Mouse (Mus musculus) 3134 (cell line): ENCODE data around the gene Ptprt.
"Not testable (repeated sequence)": the region's sequence is repeated elsewhere in the genome, so short reads cannot be mapped to it uniquely, and the experiment has no call there.

Experiments used
- DNase-seq: peaks from one replicate; pipeline ENCODE4 v3.0.0-alpha.2; 2011; ENCODE audit warnings: low spot score; ENCODE audit not compliant: insufficient read length; ENCODE audit errors: extremely low read depth

Gene Ptprt

DNA sequence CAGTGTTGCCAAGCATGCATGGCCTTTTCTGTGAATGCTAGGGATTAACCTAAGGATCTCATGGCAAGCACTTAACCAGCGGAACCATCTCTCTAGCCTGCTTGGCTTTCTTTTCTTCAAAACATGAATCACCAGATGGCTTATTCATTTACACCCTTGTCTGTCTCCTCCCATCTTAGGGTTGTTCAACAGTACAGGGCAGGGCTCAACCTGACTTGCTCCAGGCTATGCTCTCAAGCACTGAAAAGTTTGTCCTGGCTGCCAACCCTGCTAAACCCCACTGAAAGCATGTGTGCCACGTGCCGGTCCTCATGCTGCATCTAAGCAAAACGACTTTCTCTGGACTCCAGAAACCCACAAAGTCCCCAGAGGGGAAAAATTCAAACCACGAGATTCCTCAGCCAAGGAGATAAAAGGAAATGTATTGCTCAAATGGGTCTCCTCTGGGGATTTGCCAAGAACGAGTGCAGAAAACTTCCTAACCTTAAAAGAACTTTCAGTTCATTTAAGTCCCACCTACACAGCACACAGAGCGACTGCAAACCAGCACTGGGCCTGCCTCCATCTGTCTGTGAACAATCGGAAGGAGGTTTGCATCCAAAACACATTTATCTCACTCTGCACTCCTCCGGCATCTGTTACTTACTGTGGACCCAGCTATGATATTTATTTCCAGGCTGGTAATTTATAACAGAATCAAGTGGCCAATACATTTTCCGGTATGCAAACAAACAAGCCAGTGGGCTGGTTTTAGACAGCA lies 1090.5 kb downstream of the Ptprt start:
- peak; percentile 9 for DNase-seq

DNA sequence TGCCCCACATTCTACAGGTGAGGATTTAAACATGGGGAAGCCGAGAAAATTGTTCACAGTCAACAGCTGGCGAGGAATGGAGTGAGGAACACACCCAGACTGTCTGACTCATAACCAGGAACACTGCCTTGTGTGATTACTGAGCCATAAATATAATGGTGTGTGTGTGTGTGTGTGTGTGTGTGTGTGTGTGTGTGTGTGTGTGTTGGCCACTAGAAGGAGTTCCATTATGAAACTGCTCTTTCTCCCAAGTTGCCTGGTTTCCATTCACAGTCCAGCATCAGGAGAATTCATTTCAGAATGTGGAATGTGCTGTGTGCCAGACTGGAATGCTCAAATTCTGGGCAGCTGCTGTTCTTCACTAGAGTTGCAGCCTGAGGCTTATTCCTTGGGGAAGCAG lies 1099.4 kb downstream of the Ptprt start:
- no peak for DNase-seq

DNA sequence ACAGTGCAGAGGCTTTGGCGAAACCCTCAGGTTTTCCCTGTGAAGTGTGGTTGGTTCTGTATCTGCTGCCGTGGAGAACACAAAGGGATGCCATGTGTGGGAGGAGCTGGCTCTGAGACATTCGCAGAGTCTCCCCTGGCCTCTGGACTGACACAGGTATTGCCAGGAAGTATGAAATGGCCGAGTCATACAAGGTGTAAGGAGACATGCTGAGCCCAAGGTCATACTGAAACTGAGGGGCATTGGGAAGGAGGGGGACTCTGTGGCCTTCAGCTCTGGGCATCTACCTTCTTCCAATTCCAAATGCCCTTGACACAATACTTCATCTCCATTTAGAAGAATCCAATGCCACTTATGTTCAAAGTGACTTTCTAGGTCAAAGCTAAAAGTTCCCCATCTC lies 1103.1 kb downstream of the Ptprt start:
- no peak for DNase-seq

DNA sequence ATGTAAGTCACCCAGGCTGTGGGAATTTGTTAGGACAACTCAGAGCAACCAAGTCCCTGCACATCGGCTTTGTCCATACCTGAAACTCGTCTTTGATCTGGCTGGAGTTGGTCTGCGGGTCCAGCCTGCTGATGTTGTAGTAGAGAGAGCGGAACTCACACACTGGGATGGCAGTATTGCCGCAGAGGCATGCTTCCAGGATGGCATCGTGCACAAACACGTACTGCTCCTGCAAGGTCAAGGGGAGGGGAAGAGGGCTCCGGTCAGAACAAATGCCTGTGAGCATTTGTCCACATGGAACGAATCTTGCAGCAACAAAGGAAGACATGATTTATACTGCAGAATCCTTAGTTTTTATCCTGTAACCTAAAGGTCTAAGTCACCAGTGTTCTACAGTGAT lies 1107.3 kb downstream of the Ptprt start:
- no peak for DNase-seq

DNA sequence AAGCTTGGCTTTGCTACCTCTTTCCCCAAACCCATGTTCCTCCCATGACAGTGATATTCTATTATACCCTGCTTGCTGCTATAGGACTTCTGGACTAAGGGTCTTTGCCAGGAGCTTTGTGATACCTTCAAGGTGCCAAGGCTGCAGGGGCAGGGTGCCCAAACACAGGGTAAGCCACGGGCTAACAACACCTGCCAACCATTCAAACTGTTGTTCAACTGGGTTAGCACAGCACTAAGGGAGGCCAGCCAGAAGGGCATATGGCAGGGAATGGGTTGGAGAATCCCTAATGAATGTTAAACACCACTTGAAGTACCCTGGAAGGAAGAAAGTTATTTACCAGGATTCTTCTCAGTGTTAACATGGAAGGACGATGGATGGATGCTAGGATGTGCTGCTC lies 1108.9 kb downstream of the Ptprt start:
- DNase-seq: no peak

DNA sequence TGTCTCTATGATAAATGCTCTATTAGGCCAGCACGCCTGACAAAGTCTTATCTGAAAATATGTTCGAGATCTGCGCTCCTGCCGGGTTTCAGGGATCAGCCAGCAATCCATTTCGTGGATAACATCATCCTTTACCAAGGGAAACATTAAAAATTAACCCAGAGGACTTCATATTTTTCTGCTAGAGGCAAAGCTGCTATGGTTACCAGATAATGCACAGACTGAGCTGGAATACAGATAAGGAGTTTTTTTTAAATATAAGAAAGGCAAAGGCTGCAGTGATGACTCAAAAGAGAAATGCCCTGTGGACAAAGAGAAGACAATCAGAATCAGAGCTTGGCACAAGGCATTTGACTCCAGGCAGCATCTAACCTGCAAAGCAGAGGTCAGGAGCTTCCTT lies 1111.4 kb downstream of the Ptprt start:
- DNase-seq: no peak

DNA sequence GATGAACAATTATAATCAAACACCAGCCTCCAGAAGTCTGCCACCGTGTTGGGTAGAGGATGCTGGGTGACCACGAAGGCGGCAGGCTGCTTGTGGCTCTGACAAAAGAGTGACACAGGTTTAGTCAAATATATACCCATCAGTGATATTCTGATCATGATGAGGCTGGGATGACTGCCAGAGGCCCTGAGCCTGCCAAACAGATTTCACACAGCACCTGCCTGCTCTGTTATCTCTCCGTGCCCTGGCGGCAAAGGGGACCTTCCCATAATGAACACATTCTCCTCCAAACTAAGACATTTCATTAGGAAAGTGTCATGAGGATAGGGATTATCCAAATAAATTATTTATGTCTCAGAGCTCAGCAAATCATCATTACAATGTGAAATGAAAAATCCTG lies 1113.6 kb downstream of the Ptprt start:
- DNase-seq: no peak

DNA sequence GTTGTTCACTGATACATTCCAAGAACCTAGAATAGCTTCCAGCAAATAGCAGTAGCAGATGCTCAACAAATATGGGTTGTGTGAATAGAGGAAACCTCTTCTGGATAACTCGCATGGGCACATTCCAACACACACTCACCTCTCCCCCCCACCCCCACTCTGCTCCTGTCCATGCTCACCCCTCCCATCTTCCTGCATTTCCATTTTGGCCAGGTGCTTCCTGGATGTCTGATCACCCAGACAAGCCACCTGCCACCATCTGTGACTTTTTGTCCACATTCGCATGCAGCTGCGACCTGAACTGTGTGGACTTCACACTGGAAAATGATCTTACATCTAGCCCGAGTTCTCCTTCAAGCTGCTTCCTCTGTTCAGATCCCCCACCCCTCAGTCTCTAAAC lies 1115.5 kb downstream of the Ptprt start:
- DNase-seq: no peak

DNA sequence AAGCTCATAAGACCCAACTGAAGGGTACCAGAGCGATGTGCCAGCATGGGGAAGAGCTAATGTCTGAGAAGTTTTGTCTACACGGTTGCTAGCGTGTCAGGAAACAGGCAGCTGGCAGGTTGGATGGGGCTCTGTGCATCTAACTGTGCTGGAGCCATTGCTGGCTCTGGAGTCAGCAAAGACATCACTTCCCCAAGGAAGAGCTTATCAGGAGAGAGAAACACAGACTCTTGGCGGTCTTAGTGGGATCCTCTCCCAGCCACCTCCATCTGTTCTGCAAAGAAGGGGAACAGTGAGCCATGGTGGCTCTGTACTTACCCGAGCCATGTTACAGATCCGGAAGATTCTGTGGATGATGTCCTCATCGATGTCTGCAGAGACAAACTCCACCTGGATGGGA lies 1126.8 kb downstream of the Ptprt start:
- DNase-seq: no peak

DNA sequence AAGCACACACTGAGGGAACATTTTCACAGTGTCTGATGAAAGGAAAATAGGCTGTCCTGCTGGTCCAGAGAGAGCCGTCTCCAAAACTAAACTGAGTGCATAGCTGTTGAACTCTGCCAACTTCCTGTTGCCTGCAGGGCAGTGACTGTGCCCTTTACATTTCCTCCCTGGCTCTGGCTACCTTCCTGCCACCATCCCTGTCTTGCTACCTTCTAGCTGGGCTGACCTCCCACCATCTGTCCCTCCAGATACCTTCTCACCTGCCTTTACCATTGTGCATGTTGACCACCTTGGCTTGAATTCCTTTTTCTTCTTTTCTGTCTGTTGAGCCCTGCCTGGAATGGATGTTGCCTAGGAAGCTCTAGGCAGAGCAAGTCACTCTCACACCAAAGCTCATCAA lies 1133.8 kb downstream of the Ptprt start:
- DNase-seq: no peak

DNA sequence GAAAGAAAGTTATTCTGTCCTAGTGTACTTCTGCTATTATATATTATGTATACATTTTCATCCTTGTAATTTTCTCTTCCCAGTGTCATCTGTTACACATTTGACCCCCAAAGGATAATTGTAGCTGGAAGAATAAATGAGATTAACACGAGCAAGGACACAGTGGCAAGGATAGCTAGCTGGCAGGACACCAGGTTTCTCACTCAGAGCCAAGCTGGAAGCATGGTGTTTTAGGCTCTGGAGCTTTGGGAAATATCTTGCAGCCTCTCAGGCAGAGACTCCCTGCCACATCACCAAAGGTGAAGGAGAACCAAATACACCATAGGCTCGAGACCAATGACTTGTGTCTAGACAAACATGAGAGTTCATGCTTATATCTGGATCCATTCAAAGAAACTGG lies 1141.3 kb downstream of the Ptprt start:
- DNase-seq: no peak

DNA sequence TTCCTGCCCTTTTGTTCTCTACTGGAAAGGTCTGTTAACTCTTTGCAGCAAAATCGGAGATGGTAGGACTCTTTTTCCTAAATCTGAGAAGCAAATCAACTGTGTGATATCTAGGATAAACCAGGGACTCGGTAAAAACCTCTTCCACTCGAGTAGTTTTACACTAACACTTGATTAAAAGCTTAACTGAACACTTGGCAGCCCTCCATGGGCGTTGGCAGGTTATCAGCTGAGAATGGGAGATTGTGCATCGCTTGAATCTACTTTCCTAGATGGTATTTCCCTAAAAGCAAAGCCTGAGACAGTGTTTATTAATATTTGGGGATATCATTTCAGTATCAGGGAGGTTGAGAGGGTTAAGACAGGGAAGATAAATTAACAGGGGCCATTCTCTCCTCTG lies 1144.0 kb downstream of the Ptprt start:
- DNase-seq: no peak

DNA sequence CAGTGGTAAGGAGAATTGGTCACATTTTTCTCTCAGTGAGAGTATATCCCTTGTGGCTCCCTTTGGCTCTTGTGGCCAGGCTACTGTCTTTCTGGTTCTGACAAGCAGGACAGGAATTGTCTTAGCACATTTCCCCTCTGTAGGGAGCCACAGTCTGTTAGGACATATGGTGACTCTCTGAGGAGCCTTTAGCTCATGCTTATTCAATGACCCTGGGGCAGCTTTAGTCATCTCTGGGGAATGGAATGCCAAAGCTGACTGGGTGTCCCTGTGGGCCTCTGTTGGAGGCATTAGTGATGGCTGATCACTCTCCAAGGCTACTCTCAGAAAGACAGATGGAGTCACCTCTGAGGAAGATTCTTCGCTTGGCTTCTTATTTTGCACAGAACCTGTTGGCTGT lies 1147.7 kb downstream of the Ptprt start:
- no peak for DNase-seq

DNA sequence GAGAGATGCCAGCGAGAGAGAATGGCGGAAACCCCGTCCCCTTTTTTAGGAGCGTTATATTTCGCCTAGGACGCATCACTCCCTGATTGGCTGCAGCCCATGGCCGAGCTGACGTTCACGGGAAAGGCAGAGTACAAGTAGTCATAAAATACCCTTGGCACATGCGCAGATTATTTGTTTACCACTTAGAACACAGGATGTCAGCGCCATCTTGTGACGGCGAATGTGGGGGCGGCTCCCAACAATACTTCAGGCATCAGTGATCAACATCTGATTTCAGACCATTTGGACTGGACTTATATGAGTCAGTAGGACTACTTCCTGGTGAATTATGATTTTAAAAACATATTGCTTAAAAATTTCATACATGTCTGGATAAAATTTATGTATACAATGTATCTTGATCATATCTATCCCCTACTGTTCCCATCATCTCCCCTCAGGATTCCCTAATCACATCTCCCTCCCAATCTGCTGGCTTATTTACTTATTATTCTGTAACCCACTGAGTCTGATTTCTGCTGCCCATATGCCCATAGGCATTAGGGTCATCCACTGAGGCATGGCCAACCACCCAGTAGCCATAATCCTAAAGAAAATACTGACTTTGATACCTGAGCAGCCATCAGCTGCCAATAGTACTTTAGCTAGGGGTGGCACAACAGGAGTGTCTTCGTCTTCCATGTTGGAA lies 1148.9 kb downstream of the Ptprt start:
- DNase-seq: not testable (repeated sequence)

DNA sequence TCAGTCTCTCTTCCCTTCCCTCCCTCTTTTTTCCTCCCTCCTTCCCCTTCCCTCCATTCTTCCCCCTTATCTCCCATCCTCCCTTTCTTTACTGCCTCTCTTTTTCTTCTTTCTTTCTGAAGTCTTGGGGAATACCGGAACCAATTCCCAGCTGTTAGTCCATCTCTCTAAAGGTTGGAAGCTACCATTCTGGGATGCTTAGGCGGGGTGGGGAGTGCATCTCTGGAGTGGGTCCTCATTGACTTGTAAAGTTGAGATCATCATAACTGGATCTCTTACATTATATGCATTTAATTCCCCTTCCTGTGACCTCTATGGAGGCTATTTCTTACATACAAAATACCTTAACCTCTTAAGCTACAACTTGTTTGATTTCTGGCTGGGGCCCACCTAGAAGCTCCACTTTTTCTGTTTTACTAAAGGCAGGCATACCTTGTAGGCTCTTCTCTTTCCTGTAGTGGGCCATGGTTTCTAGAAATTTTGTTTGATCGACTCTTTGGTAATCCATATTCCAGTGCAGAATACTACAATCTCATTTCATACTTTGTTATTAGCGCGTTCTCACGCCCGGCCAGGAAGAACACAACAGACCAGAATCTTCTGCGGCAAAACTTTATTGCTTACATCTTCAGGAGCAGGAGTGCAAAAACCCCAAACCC lies 1149.7 kb downstream of the Ptprt start:
- DNase-seq: no peak

DNA sequence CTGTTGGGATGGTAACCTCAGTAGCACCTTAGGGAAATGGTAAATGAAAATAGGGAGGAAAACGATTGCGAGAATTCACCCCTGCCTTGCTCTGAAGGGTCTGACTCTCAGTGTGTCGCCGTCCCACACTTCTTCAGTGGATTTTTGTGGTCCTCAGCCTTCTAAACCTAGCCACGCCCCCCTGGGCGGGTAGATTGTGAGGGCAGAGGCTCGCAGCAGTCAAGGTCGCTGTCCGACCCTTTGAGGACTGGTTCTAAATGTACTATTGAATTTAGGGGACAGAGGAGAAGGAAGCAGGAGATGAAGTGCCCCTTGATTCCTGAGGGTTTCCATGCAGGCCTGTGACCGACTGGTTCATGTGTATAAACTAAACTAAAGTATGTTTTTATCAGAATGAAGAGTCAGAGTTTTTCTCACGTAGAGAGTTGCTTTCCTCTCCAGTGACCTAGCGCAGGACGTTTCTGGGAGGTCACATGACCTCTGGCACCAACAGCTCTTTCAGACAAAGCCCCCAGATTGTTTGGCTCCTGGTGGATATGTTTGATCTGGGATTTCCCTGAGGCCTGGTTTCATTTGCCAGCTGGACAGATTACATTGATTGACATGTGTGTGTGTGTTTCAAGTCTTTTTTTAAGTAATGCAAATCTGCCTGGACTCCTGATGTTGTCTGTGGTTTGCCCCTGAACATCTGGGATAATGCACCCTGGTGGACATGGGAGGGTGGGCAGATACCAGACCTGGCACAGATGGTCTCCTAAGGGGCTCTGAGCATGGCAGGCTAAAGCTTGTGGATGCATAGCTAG lies 1161.6 kb downstream of the Ptprt start:
- no peak for DNase-seq

DNA sequence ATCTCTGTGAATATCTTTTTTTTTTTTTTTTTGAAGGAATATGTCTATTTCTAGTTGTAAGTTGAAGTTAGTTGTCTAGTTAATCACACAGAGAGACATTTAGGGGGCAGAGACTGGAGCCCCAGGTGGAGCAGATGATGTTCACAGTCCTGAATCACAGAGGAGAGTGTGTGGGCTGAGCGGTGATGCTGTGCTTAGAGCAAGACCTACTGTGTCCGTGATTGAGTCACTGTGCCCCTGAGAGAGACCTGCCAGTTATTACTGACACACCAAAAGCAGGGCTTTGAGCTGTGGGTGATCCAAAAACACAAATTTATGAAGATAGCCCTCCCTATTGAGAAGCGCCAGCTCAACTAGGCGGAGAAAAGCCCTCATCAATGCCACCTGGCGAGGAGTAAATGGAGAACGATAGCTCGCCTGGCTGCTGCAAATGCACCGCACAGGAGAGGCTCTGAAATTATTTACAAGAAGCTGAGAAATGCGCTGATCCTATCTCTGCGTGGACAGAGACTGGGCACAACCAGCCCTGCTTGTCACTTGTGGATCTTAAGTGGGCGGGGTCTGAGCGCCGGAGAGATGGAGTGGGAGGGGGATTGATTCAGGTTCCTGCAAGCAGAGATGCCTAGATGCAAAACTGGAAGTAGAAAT lies 1162.4 kb downstream of the Ptprt start:
- DNase-seq: no peak

DNA sequence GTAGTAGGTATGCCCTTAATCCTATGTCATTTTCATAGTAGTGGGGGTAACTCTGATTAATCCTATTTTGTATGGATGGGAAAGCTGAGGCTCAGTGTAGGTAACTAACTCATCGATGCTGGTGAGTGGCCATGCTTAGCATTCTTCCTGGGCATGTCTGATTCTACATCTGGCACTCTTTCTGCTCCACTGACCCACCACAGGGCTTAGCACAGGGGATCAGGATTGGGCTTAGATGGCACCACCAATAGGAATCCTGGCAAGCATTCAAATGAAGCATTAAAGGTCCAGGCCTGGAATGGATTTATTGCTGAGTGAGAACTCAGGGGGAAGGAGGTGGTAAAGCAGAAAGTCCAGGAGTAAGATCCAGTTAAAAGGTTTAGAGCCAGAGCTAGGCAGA lies 1179.2 kb downstream of the Ptprt start:
- DNase-seq: no peak

DNA sequence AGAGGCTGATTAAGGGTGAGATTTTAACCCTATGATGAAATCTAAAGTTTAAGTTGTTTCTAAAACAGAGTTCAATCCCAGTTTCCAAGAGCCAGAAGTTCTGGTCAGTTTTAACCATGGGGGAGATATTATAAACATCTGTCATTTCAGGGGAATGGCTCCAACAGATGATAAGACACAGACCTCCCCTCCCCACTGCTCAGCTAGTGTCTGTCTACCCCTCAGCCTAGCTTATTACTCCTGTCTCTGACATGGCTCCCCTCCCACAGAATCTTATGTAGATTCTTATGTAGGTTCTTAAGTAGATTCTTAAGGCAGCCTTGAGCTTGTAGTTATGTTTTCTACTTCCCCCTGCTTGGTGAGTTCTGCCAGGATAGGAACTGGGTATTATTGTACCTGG lies 1180.5 kb downstream of the Ptprt start:
- DNase-seq: no peak
